Comparison of ENCODE assay signal across 18 mouse cellular contexts in the genomic region with DNA sequence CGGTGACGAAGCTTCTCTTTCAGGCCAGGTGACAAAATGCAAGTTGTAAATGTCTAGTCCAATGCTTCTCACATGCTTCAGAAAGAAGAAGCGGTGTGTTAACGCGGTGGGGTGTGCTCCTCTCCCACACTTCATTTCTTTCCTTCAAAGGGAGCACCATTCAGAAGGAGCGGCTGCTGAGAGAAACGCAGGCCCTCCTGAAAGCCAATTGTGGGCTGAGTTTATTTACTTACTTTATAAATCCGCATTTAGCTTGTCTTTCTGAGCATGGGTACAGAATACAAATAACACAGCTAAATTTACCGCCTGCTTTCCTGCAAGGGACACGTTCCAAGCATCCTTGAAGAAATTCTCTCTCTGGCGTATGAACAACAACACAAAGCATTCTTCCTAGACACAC.
DNase-seq lines count a peak whose midpoint lies in the region.
"Had no signal": no experiment of that assay in that cellular context is flagged by ENCODE, and none has a peak within 500 bp of the region (broad histone marks: within the 10 kb centered on the region; RNA-seq: fewer than 3 reads in every experiment).

No protein-coding gene starts in this region.

- peak; percentile 4 for DNase-seq in layer of hippocampus, adult 9-11 months
- DNase-seq in layer of hippocampus, postnatal 25 days (ENCODE audit: extremely low spot score in 1 of 2, low spot score in 1 of 2) = no peak
- peak; percentile 55 for DNase-seq in brain, adult 2 months (ENCODE audit: low read depth, low spot score)
- DNase-seq in frontal cortex, postnatal 14 days (ENCODE audit: low spot score in 2 of 2) = peak; percentile 6
- peak; percentile 31 to 53 for DNase-seq in right cerebral cortex, postnatal 10 days (ENCODE audit: low spot score in 2 of 2)
- no peak for DNase-seq in cerebellum, postnatal 36 days
- DNase-seq in lung, postnatal 36 days = no peak
- no peak for DNase-seq in urinary bladder, adult 2 months (ENCODE audit: low spot score)
- DNase-seq: adrenal gland, adult 2 months; cerebellum, adult 11 months; cerebellum, adult 9-11 months; gastrocnemius, postnatal 25 days; heart, adult 2 months; heart, postnatal 36 days; kidney, adult 11 months; kidney, postnatal 4 days; lung, embryonic 14.5 days; thymus, adult 2 months had no signal

Comparison
In these comparisons a context has a peak if more than half of its experiments do, and no peak if none do; other contexts are left out.
1. DNase-seq: peak in layer of hippocampus, adult 9-11 months (single experiment), brain, adult 2 months (single experiment), frontal cortex, postnatal 14 days (2 of 2) and right cerebral cortex, postnatal 10 days (2 of 2); none in layer of hippocampus, postnatal 25 days (0 of 2), cerebellum, postnatal 36 days (0 of 2), lung, postnatal 36 days (single experiment) and urinary bladder, adult 2 months (single experiment).